In the genomic region with DNA sequence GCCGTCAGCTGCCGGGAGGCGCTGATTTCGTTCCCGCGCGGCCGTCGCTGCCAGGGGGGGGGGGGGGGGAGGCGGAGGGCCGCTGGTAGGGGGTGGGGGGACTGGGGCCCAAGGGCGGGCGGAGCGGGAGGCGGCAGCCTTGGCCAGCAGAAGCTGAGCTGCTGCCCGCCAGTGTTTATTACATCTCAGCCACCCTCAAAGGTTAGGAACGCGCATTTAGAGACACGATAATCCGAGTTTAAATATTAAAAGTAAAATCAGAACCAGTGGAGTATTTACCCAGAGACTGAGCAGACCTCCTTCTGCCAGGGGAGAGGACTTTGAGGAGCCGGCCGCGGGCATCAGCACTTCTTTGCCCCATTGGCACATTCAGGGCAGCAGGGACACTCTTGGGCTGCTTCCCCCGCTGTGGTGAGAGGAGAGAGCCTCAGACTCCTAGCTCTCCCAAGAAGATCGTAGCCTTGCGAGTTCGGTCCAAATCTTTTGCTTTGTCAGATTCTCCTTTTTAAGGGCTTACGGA, we compare ENCODE assay signal across 8 mouse cellular contexts. TPM values are rescaled to one million over a fixed set of nuclear protein-coding genes. Genes with fewer than 3 reads are reported as not detected.
DNase-seq lines count a peak whose midpoint lies in the region; ATAC-seq and TF ChIP-seq lines count a peak whose summit lies in the region.

No protein-coding gene starts in this region.

- H3K4me3 ChIP-seq in lung, postnatal 0 days (ENCODE audit: low read depth, low read length): no peak overlapping the region; the same call in 1 of the 2 replicates
- H3K4me3 ChIP-seq in lung, adult 2 months (replicated peaks; ENCODE audit: extremely low read depth, low read depth, low read length): no peak overlapping the region
- H3K4me3 ChIP-seq in intestine, embryonic 15.5 days (replicated peaks): peak overlapping the region; percentile 19

- TF ChIP-seq POLR2A in lung, adult 2 months (IDR thresholded peaks at IDR 0.05; ENCODE audit: borderline replicate concordance, extremely low read depth, low read depth, low read length): no peak

- TF ChIP-seq EP300 in lung, postnatal 0 days (IDR thresholded peaks at IDR 0.05): no peak

- H3K36me3 ChIP-seq in lung, postnatal 0 days (ENCODE audit: insufficient read depth, low read length): no peaks in the 10 kb centered on the region
- no peaks in the 10 kb centered on the region for H3K36me3 ChIP-seq in intestine, embryonic 15.5 days

- DNase-seq in frontal cortex, postnatal 14 days (ENCODE audit: low spot score in 2 of 2): no peak
- no peak for DNase-seq in lung, postnatal 0 days (ENCODE audit: low spot score)
- DNase-seq in lung, adult 2 months: no peak
- DNase-seq in retina, embryonic 14.5 days (ENCODE audit: low spot score): peak; percentile 76
- DNase-seq in adrenal gland, postnatal 4 days (ENCODE audit: low spot score in 2 of 2): no peak
- no peak for DNase-seq in lung, postnatal 10 days

- no peaks in the 10 kb centered on the region for H3K9me3 ChIP-seq in lung, postnatal 0 days (ENCODE audit: low read length)
- no peaks in the 10 kb centered on the region for H3K9me3 ChIP-seq in intestine, embryonic 15.5 days

- H3K9ac ChIP-seq in lung, postnatal 0 days (replicated peaks; ENCODE audit: low read depth): no peak overlapping the region
- no peak overlapping the region for H3K9ac ChIP-seq in intestine, embryonic 15.5 days

- peak overlapping the region; percentile 19; the same call in 1 of the 2 replicates for H3K4me2 ChIP-seq in lung, postnatal 0 days (replicated peaks; ENCODE audit: low read depth, low read length)
- H3K4me2 ChIP-seq in intestine, embryonic 15.5 days (replicated peaks): peak overlapping the region; percentile 56

- no peaks in the 10 kb centered on the region for H3K4me1 ChIP-seq in lung, postnatal 0 days (ENCODE audit: insufficient read depth, low read depth, low read length)
- H3K4me1 ChIP-seq in lung, adult 2 months (ENCODE audit: control insufficient read depth, insufficient read depth, low read length): no peaks in the 10 kb centered on the region
- no peaks in the 10 kb centered on the region for H3K4me1 ChIP-seq in intestine, embryonic 15.5 days (replicated peaks)

- WGBS in lung, postnatal 0 days: 3% methylated on average over 17 of the region's 28 CpGs
- WGBS in lung, adult 2 months: 1% methylated on average over 20 of the region's 28 CpGs
- 2% methylated on average over 19 of the region's 28 CpGs for WGBS in intestine, embryonic 15.5 days

- peaks cover 45% of the 10 kb centered on the region for H3K27me3 ChIP-seq in lung, postnatal 0 days (replicated peaks; ENCODE audit: insufficient read depth, low read length)
- peaks cover 68% of the 10 kb centered on the region for H3K27me3 ChIP-seq in intestine, embryonic 15.5 days (replicated peaks)

- peak; percentile 35; the same call in 1 of the 2 replicates for ATAC-seq in frontal cortex, adult (ENCODE audit: low TSS enrichment)
- no peak for ATAC-seq in lung, postnatal 0 days
- peak; percentile 58; the same call in 1 of the 2 replicates for ATAC-seq in intestine, embryonic 15.5 days

- H3K27ac ChIP-seq in lung, postnatal 0 days (ENCODE audit: low read length): no peak overlapping the region
- H3K27ac ChIP-seq in intestine, embryonic 15.5 days: no peak overlapping the region

- no peak for TF ChIP-seq CTCF in lung, postnatal 0 days (IDR thresholded peaks at IDR 0.05)
- TF ChIP-seq CTCF in lung, adult 2 months (IDR thresholded peaks at IDR 0.05; ENCODE audit: insufficient read depth, low read length): no peak

RNA-seq across cellular contexts. Expression of gene Pou3f2, which starts 10.4 kb away (rescaled TPM):
- not detected in 2 replicates for polyA plus RNA-seq in lung, postnatal 0 days (2015; fragmentation: Nextera tagmentation; extraction: Ambion mirVana)
- 0.01 TPM in 1 of 2 replicates, not detected in the other for polyA plus RNA-seq in lung, adult 2 months (2012; rRNA removed)
- 0.04 and 0.09 TPM in 2 replicates for polyA plus RNA-seq in intestine, embryonic 15.5 days (2015; fragmentation: Nextera tagmentation; extraction: Ambion mirVana)
- total RNA-seq in adrenal gland, postnatal 4 days (2021): under 1 TPM; 0.34 to 0.51 TPM
